Mouse (Mus musculus) forebrain, embryonic 12.5 days (tissue): Measurements from ENCODE around the gene Slco2b1. TPM values are rescaled to one million over a fixed set of nuclear protein-coding genes. Genes with fewer than 3 reads are reported as not detected.

ENCODE experiments used
- ATAC-seq: fragments of 200-750 bp; cut with Nextera tagmentation; 2 replicates; pipeline ENCODE4 v1.8.0; 2017; ENCODE audit warnings: moderate TSS enrichment; ENCODE audit not compliant: low FRiP score
- H3K27ac ChIP-seq: fragments of 300-500 bp; sonication (generic); 2 replicates; pipeline ENCODE4 v1.5.1; 2016; ENCODE audit warnings: mild to moderate bottlenecking
- H3K27me3 ChIP-seq: fragments of 300-500 bp; sonication (generic); 2 replicates; pipeline ENCODE4 v1.6.1; 2016; ENCODE audit warnings: mild to moderate bottlenecking
- H3K36me3 ChIP-seq: fragments of 300-500 bp; sonication (generic); replicated peaks from 2 replicates; pipeline ENCODE4 v1.6.1; 2016; ENCODE audit warnings: mild to moderate bottlenecking
- H3K4me1 ChIP-seq: fragments of 300-500 bp; sonication (generic); 2 replicates; pipeline ENCODE4 v1.6.1; 2016
- H3K4me2 ChIP-seq: fragments of 300-500 bp; sonication (generic); 2 replicates; pipeline ENCODE4 v1.6.1; 2016; ENCODE audit warnings: mild to moderate bottlenecking, moderate library complexity
- H3K4me3 ChIP-seq: fragments of 300-500 bp; sonication (generic); replicated peaks from 2 replicates; pipeline ENCODE4 v1.5.1; 2016; ENCODE audit warnings: mild to moderate bottlenecking
- H3K9ac ChIP-seq: fragments of 300-500 bp; sonication (generic); 2 replicates; pipeline ENCODE4 v1.6.1; 2016; ENCODE audit warnings: mild to moderate bottlenecking
- H3K9me3 ChIP-seq: fragments of 300-500 bp; sonication (generic); 2 replicates; pipeline ENCODE4 v1.6.1; 2016
- WGBS: fragments of 180-500 bp; shearing (Covaris S2); methylation state at CpG from one replicate; pipeline ENCODE4 v1.1.7; 2016; 5-methylcytosine and 5-hydroxymethylcytosine counted together
- polyA plus RNA-seq: library from polyadenylated mRNA; unstranded; fragments of >200 nt; fragmentation: Nextera tagmentation; extraction: Ambion mirVana; gene quantifications from 2 replicates; pipeline ENCODE4 v1.2.1, GENCODE M21; 2016

Slco2b1 gene
- polyA plus RNA-seq, 1 experiment from 2014 or later, result 2.4 TPM

DNA sequence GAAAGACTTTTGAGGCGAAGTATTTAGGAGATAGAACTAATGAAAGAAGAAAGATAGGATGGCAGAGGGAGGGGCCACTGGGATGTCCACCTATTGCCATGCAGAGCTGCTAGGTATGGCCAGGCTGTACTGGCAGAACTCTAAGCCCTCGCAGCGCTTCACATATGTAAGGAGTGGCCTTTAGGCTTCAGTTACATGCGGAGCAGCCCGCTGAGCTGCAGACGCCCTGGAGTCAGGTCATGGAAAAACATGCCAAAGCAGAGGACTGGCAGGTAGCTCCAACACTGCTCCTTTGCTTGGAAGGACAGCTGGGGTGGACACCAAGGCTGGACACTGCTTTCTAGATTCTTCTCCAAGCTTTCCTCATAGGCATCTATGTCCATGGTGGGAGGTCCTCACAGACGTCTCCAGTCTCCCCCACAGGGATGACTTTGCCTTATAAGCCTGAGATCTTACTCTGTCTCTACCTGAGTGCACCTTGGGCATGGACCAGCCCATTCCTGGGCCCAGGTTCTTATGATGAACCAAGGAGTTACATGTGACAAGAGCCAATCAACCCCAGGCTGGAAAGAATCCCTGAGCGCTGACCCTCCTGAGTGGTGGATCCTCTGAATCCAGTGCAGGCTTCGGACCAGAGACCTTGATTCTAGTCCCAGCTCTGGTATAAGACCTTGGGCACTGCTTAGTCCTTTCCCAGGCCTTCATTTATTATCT lies 47.5 kb downstream of the Slco2b1 start:
- Histone ChIP-seq H3K27ac (no peak overlapping the region), H3K9ac (no peak overlapping the region), H3K9me3 (no peaks in the 10 kb centered on the region), H3K4me2 (no peak overlapping the region), H3K4me3 (no peak overlapping the region), H3K27me3 (peaks cover 10% of the 10 kb centered on the region; the same call in 1 of the 2 replicates), H3K4me1 (peaks cover 15% of the 10 kb centered on the region), H3K36me3 (no peaks in the 10 kb centered on the region)
- WGBS, result 87% methylated on average over 9 of the region's 9 CpGs
- no peak for ATAC-seq

- Histone ChIP-seq H3K9ac (no peak overlapping the region), H3K4me3 (no peak overlapping the region), H3K27me3 (peaks cover 10% of the 10 kb centered on the region; the same call in 1 of the 2 replicates), H3K9me3 (no peaks in the 10 kb centered on the region), H3K27ac (no peak overlapping the region), H3K4me1 (peaks cover 13% of the 10 kb centered on the region), H3K4me2 (no peak overlapping the region), H3K36me3 (no peaks in the 10 kb centered on the region)
- no peak for ATAC-seq
- 64% methylated on average over 2 of the region's 2 CpGs for WGBS
Measured at GRCm38 (mm10) chr7:99662311-99662710, 48.8 kb downstream of the Slco2b1 start.

DNA sequence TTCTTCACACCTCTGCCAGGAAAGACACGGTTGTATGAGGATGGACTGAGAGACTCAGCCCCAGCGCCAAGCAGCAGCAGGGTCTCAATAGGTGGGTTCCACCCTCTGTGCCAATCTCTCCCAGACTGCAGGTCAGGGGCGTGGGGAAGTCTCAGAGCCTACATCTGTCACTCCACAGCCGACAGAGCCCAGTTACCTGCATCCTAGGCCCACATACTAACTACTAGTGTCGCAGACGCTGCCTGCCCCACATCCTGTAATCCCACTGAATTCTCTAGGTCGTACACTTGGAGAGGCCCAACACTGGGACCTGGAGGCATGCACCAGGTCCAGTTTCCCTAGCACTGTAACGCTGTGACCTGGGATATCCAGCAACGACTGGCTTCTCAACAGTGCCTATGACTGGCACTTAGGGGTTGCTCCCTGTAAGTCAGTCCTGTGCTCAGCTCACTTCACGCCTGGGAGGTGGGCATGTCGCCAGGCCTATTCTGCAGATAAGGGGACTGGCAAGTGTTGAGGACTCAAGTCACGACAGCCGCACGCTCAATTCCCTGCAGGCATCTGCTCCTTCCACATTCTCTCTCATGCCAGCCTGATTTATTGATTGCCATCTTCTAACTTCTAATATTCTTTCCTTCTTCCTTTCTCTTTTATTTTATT lies 49.4 kb downstream of the Slco2b1 start:
- H3K4me1 ChIP-seq, result peaks cover 13% of the 10 kb centered on the region
- no peak for ATAC-seq
- no peaks in the 10 kb centered on the region for H3K9me3 ChIP-seq
- H3K4me2 ChIP-seq, result no peak overlapping the region
- peaks cover 10% of the 10 kb centered on the region; the same call in 1 of the 2 replicates for H3K27me3 ChIP-seq
- no peak overlapping the region for H3K4me3 ChIP-seq
- H3K9ac ChIP-seq, result no peak overlapping the region
- no peaks in the 10 kb centered on the region for H3K36me3 ChIP-seq
- no peak overlapping the region for H3K27ac ChIP-seq
- 77% methylated on average over 14 of the region's 14 CpGs for WGBS

DNA sequence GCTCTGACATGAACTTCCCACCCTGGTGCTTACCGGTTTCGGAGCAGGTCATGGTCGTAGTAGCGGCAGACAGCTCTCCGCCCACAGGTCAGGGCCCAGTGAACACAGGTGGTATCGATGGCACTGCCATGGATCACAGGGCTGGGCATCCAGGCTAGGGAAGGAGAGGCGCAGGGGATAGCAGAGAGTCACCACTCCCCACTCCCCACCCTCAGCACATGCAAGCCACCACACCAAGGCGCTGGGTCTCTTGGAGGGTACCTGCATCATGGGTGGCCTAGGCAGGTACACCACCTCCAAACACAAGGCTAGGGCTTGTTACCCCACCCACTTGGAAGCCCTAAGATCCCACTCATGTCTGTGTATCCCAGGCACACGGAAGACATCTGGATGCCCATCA lies 50.1 kb downstream of the Slco2b1 start:
- H3K9ac ChIP-seq, result no peak overlapping the region
- H3K4me1 ChIP-seq, result peaks cover 13% of the 10 kb centered on the region
- no peaks in the 10 kb centered on the region for H3K9me3 ChIP-seq
- ATAC-seq, result no peak
- H3K36me3 ChIP-seq, result no peaks in the 10 kb centered on the region
- no peak overlapping the region for H3K27ac ChIP-seq
- no peak overlapping the region for H3K4me2 ChIP-seq
- peaks cover 10% of the 10 kb centered on the region; the same call in 1 of the 2 replicates for H3K27me3 ChIP-seq
- whole genome bisulfite sequencing, result 90% methylated on average over 9 of the region's 9 CpGs
- no peak overlapping the region for H3K4me3 ChIP-seq

GRCm38 (mm10) chr7:99659379-99660029 lies 51.6 kb downstream of the Slco2b1 start:
- no peaks in the 10 kb centered on the region for H3K36me3 ChIP-seq
- H3K27me3 ChIP-seq, result peaks cover 10% of the 10 kb centered on the region; the same call in 1 of the 2 replicates
- no peak overlapping the region for H3K9ac ChIP-seq
- H3K9me3 ChIP-seq, result no peaks in the 10 kb centered on the region
- ATAC-seq, result peak; percentile 69
- no peak overlapping the region for H3K27ac ChIP-seq
- H3K4me3 ChIP-seq, result no peak overlapping the region
- H3K4me2 ChIP-seq, result no peak overlapping the region
- WGBS, result 45% methylated on average over 12 of the region's 12 CpGs
- H3K4me1 ChIP-seq, result 0 out of 2 replicates have a peak, but pooled peaks cover 4% of the 10 kb centered on the region

DNA sequence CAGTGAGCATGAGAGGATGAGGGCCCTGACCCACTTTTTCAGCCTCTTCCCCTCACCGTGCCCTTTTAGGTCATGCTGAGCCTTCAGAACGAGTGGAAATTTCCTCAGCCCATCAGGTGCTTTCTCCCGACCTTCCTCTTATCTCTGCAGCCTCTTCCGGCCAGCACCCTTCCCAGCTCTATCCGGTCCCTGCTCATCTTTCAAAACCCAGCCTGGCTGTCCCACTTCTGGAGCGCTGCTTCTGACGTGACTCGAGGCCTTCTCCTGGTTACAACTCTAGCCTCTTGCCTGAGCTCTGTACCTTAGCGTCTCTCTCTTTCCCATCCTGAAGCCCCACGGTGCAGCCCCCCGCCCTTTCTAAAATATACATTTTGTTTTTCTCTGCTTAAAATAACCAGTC lies 56.9 kb downstream of the Slco2b1 start:
- Histone ChIP-seq H3K4me1 (peaks cover 3% of the 10 kb centered on the region; the same call in 1 of the 2 replicates), H3K36me3 (no peaks in the 10 kb centered on the region), H3K27me3 (no peaks in the 10 kb centered on the region), H3K4me2 (no peak overlapping the region), H3K9me3 (no peaks in the 10 kb centered on the region), H3K27ac (no peak overlapping the region), H3K4me3 (no peak overlapping the region), H3K9ac (no peak overlapping the region)
- 80% methylated on average over 11 of the region's 11 CpGs for WGBS
- ATAC-seq, result no peak

DNA sequence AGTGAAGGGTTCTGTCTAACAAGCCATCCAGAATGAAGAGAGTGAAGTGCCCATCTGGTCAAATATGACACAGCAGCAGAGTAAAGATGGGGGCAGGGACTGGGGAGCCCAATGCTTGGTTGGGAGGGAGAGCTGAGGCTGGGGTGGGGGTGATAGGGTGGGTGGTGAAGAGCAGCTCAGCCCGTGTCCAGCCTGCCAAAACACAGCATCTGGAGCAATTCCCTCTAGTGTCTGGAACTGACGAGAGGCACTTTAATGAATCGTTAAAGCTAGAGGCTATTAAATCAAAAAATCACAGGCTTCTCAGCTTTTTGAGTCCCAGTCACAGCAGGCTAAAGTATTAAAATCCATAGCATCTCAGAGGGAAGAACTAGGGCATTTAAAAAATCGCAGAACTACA lies 61.6 kb downstream of the Slco2b1 start:
- no peak overlapping the region for H3K27ac ChIP-seq
- WGBS, result 45% methylated on average over 4 of the region's 4 CpGs
- ATAC-seq, result no peak
- H3K36me3 ChIP-seq, result no peaks in the 10 kb centered on the region
- no peak overlapping the region for H3K4me3 ChIP-seq
- H3K4me2 ChIP-seq, result no peak overlapping the region
- peaks cover 3% of the 10 kb centered on the region; the same call in 1 of the 2 replicates for H3K4me1 ChIP-seq
- no peaks in the 10 kb centered on the region for H3K27me3 ChIP-seq
- no peak overlapping the region for H3K9ac ChIP-seq
- H3K9me3 ChIP-seq, result no peaks in the 10 kb centered on the region

DNA sequence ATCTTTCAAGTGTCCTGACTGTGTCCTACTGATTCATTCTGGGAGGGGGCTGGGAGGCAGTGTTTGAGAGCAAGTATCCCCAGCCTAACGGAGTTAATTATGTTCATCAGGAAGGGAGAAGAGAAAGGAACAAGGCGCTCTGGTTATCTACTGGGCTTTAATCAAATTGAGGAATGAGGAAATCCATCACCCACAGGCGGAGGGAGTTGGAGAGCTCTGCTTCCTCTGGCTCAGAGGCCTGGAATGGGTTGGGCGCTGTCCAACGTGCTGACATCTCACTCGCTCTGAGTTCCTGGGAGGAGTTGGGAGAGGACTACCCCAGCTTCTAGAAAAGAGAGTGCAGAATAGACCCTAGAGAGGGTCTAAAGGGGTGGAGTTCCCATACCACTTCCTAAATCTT lies 62.5 kb downstream of the Slco2b1 start:
- H3K9ac ChIP-seq, result no peak overlapping the region
- H3K27ac ChIP-seq, result no peak overlapping the region
- ATAC-seq, result no peak
- H3K4me3 ChIP-seq, result no peak overlapping the region
- H3K4me1 ChIP-seq, result peaks cover 3% of the 10 kb centered on the region; the same call in 1 of the 2 replicates
- no peaks in the 10 kb centered on the region; the same call in 1 of the 2 replicates for H3K27me3 ChIP-seq
- no peak overlapping the region for H3K4me2 ChIP-seq
- no peaks in the 10 kb centered on the region for H3K9me3 ChIP-seq
- no peaks in the 10 kb centered on the region for H3K36me3 ChIP-seq
- whole genome bisulfite sequencing, result 7% methylated on average over 6 of the region's 6 CpGs

- no peak for ATAC-seq
- H3K27me3 ChIP-seq, result peaks cover 10% of the 10 kb centered on the region
- peaks cover 3% of the 10 kb centered on the region; the same call in 1 of the 2 replicates for H3K4me1 ChIP-seq
- no peak overlapping the region for H3K4me2 ChIP-seq
- WGBS, result 79% methylated on average over 7 of the region's 7 CpGs
- H3K4me3 ChIP-seq, result no peak overlapping the region
- H3K27ac ChIP-seq, result no peak overlapping the region
- H3K9ac ChIP-seq, result no peak overlapping the region
- no peaks in the 10 kb centered on the region for H3K9me3 ChIP-seq
- H3K36me3 ChIP-seq, result no peaks in the 10 kb centered on the region
Measured at GRCm38 (mm10) chr7:99644701-99645100, 66.4 kb downstream of the Slco2b1 start.

DNA sequence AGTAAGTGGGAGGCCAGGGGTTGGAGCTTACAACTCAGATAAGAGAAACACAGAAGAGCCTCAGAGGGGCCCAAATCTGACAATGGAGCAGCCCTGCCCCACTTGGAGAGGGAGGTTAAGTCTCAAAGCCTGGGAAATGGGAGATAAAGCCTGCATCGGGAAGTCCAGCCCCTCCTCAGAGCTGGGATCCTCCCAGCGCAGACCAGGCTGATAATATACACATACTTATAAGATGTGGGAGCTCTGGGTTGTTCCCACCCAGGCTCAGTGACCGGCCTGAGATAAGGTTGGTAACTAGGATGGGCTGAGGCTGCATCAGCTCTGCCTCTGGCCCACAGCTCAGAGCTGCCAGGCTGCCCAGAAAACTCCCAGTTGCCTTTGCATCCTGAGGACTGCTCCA lies 69.1 kb downstream of the Slco2b1 start:
- ATAC-seq, result no peak

DNA sequence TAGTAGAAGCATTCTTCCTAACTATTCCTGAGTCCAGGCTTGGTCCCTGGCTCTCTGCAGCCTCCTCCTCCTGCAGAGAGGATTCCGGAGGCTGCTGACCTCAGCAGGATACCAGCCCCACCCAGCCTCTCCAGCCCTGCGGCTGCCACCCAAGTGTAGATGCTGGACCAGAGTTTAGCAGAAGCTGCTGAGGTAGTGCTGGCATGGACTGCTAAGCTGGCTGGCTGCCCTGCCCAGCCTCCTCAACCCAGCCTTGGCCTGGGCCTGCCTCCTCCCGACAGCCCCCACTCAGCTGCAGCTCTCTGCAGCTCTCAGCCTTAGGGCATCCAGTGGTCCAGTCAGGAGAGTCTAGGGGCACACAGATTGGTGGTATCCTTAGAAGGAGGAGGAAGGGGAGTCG lies 69.9 kb downstream of the Slco2b1 start:
- Histone ChIP-seq H3K36me3 (no peaks in the 10 kb centered on the region), H3K27me3 (peaks cover 18% of the 10 kb centered on the region), H3K4me2 (no peak overlapping the region), H3K4me3 (no peak overlapping the region), H3K4me1 (no peaks in the 10 kb centered on the region; the same call in 1 of the 2 replicates), H3K9me3 (no peaks in the 10 kb centered on the region), H3K27ac (no peak overlapping the region), H3K9ac (no peak overlapping the region)
- no peak for ATAC-seq
- 51% methylated on average over 4 of the region's 4 CpGs for WGBS

More for the DNA sequence above, 69.1 kb downstream of the Slco2b1 start:
- Histone ChIP-seq H3K27me3 (peaks cover 18% of the 10 kb centered on the region), H3K36me3 (no peaks in the 10 kb centered on the region), H3K4me3 (no peak overlapping the region), H3K9me3 (no peaks in the 10 kb centered on the region), H3K4me1 (no peaks in the 10 kb centered on the region; the same call in 1 of the 2 replicates), H3K9ac (no peak overlapping the region), H3K4me2 (no peak overlapping the region), H3K27ac (no peak overlapping the region)
- WGBS, result 46% methylated on average over 3 of the region's 3 CpGs

DNA sequence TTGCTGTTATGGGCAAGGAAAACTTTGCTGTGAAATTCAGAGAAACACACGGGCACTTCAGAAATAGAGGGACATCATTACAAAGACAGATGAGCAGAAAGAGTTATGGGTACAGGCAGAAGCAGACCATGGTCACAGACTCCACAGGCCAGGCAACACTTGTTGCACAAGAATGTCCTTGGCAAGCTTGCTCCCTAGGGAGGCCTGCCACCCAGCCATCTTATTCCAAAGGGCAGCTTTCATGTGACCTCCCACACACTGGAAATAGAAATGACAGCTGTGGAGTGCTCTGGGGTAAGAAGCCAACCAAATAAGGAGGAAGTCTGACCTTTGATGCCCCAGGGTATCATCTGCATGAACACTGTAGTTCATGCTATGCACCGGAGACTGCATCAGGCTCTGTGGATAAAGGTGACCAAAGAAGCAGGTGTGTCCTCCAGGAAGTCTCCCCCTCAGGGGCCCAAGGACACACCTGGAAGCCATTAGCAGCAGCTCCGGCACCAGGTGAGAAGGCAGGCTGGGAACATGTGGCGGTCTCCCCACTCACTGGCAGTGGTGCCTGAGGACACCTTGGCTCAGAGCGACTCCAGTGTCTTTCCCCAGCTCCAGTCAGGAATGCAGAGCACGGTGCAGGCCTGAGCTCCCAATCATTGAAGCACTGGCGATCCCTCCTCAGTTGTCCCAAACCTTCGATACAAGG lies 77.0 kb downstream of the Slco2b1 start:
- peaks cover 6% of the 10 kb centered on the region for H3K4me1 ChIP-seq
- no peak overlapping the region for H3K9ac ChIP-seq
- no peaks in the 10 kb centered on the region for H3K9me3 ChIP-seq
- H3K4me3 ChIP-seq, result no peak overlapping the region
- 83% methylated on average over 8 of the region's 8 CpGs for WGBS
- no peak overlapping the region for H3K27ac ChIP-seq
- H3K36me3 ChIP-seq, result no peaks in the 10 kb centered on the region
- peaks cover 54% of the 10 kb centered on the region for H3K27me3 ChIP-seq
- H3K4me2 ChIP-seq, result no peak overlapping the region
- no peak for ATAC-seq
